Mouse (Mus musculus) cerebellum, adult 2 months (tissue): ENCODE data around the gene Slc26a6. TPM values are rescaled to one million over a fixed set of nuclear protein-coding genes. Genes with fewer than 3 reads are reported as not detected.

Experiments
- DNase-seq, 2 experiments: peaks; one replicate each; pipeline ENCODE4 v3.0.0; 2021
- H3K27ac ChIP-seq: fragments of 200-500 bp; 2 replicates; pipeline ENCODE4 v1.5.1; 2012; ENCODE audit warnings: low read length, control low read depth, inconsistent platforms; ENCODE audit not compliant: insufficient read depth
- H3K27me3 ChIP-seq: fragments of 200-500 bp; 2 replicates; pipeline ENCODE4 v1.6.1; 2012; ENCODE audit warnings: inconsistent platforms, mild to moderate bottlenecking, low read length, moderate library complexity; ENCODE audit not compliant: control insufficient read depth, insufficient read depth
- H3K4me1 ChIP-seq: fragments of 200-500 bp; 2 replicates; pipeline ENCODE4 v1.6.1; 2011; ENCODE audit warnings: low read length; ENCODE audit not compliant: control insufficient read depth, insufficient read depth
- H3K4me3 ChIP-seq: fragments of 200-500 bp; replicated peaks from 2 replicates; pipeline ENCODE3; 2011; ENCODE audit warnings: mild to moderate bottlenecking, low read depth, low read length, control low read depth; ENCODE audit not compliant: insufficient read depth
- CTCF ChIP-seq: fragments of 200-500 bp; IDR thresholded peaks from 2 replicates; pipeline ENCODE4 v1.5.1; 2011; ENCODE audit warnings: low read depth, mild to moderate bottlenecking, control low read depth, low read length, moderate library complexity, borderline replicate concordance; ENCODE audit not compliant: insufficient read depth
- POLR2A ChIP-seq: fragments of 200-500 bp; IDR thresholded peaks from 2 replicates; pipeline ENCODE4 v1.6.1; 2011; ENCODE audit warnings: low read length, control low read depth, borderline replicate concordance; ENCODE audit not compliant: insufficient read depth
- WGBS: fragments of 180-500 bp; shearing (Covaris S2); methylation state at CpG from one replicate; pipeline ENCODE4 v1.1.7; 2018; 5-methylcytosine and 5-hydroxymethylcytosine counted together
- polyA plus RNA-seq: library from polyadenylated mRNA; depleted of rRNA; stranded (reverse); fragments of >200 nt; gene quantifications from 2 replicates; pipeline ENCODE4 v1.2.3, GENCODE M21; 2012

Gene Slc26a6
- polyA plus RNA-seq, 1 experiment: 22.6 TPM

- H3K4me1 ChIP-seq: peaks cover 38% of the 10 kb centered on the region
- H3K27ac ChIP-seq: peak overlapping the region; percentile 2; the same call in 1 of the 2 replicates
- no peaks in the 10 kb centered on the region for H3K27me3 ChIP-seq
- 1% methylated on average over 39 of the region's 39 CpGs for WGBS
- peak; percentile 84 for DNase-seq
- TF ChIP-seq CTCF: no peak
- TF ChIP-seq POLR2A: no peak
- peak overlapping the region; percentile 95 for H3K4me3 ChIP-seq
Measured at GRCm38 (mm10) chr9:108826700-108827340, 26.3 kb upstream of the Slc26a6 start.

GRCm38 (mm10) chr9:108827454-108827853 lies 25.6 kb upstream of the Slc26a6 start:
- no peak overlapping the region for H3K27ac ChIP-seq
- H3K27me3 ChIP-seq: no peaks in the 10 kb centered on the region
- H3K4me1 ChIP-seq: peaks cover 42% of the 10 kb centered on the region
- DNase-seq: peak in 1 of 2 experiments; percentile 52
- WGBS: 20% methylated on average over 34 of the region's 34 CpGs
- H3K4me3 ChIP-seq: peak overlapping the region; percentile 95
- no peak for TF ChIP-seq POLR2A
- no peak for TF ChIP-seq CTCF

- peak overlapping the region; percentile 95 for H3K4me3 ChIP-seq
- WGBS: 67% methylated on average over 18 of the region's 18 CpGs
Measured at GRCm38 (mm10) chr9:108827906-108828305, 25.2 kb upstream of the Slc26a6 start.

GRCm38 (mm10) chr9:108831637-108832036 lies 21.4 kb upstream of the Slc26a6 start:
- no peaks in the 10 kb centered on the region for H3K27me3 ChIP-seq
- no peak overlapping the region for H3K27ac ChIP-seq
- 42% methylated on average over 23 of the region's 23 CpGs for WGBS
- H3K4me3 ChIP-seq: no peak overlapping the region
- no peak for TF ChIP-seq POLR2A
- no peak for TF ChIP-seq CTCF
- H3K4me1 ChIP-seq: peaks cover 47% of the 10 kb centered on the region
- no peak for DNase-seq

More at GRCm38 (mm10) chr9:108827906-108828305, 25.2 kb upstream of the Slc26a6 start:
- Histone ChIP-seq H3K27me3 (no peaks in the 10 kb centered on the region), H3K27ac (no peak overlapping the region), H3K4me1 (peaks cover 45% of the 10 kb centered on the region)
- DNase-seq: peak in 1 of 2 experiments; percentile 42
- TF ChIP-seq POLR2A (no peak), CTCF (no peak)

- DNase-seq: peak; percentile 76 to 84
- WGBS: 24% methylated on average over 46 of the region's 46 CpGs
- no peak overlapping the region for H3K27ac ChIP-seq
- H3K4me1 ChIP-seq: peaks cover 43% of the 10 kb centered on the region
- TF ChIP-seq POLR2A: no peak
- TF ChIP-seq CTCF: no peak
- no peak overlapping the region for H3K4me3 ChIP-seq
- H3K27me3 ChIP-seq: no peaks in the 10 kb centered on the region
Measured at GRCm38 (mm10) chr9:108832390-108833108, 20.5 kb upstream of the Slc26a6 start.

- 5% methylated on average over 14 of the region's 14 CpGs for WGBS
- TF ChIP-seq POLR2A (no peak), CTCF (peak; percentile 56)
- no peaks in the 10 kb centered on the region for H3K27me3 ChIP-seq
- H3K4me3 ChIP-seq: no peak overlapping the region
- peaks cover 21% of the 10 kb centered on the region for H3K4me1 ChIP-seq
- peak; percentile 84 to 89 for DNase-seq
- H3K27ac ChIP-seq: no peak overlapping the region
Measured at GRCm38 (mm10) chr9:108842989-108843388, 10.1 kb upstream of the Slc26a6 start.

GRCm38 (mm10) chr9:108845390-108845789 lies 7.7 kb upstream of the Slc26a6 start:
- Histone ChIP-seq H3K4me1 (peaks cover 21% of the 10 kb centered on the region), H3K27me3 (no peaks in the 10 kb centered on the region), H3K4me3 (no peak overlapping the region), H3K27ac (no peak overlapping the region)
- WGBS: 83% methylated on average over 5 of the region's 5 CpGs
- TF ChIP-seq CTCF: no peak
- no peak for TF ChIP-seq POLR2A
- DNase-seq: no peak

- DNase-seq: no peak
- Histone ChIP-seq H3K4me1 (peaks cover 25% of the 10 kb centered on the region), H3K27ac (no peak overlapping the region), H3K27me3 (no peaks in the 10 kb centered on the region), H3K4me3 (no peak overlapping the region)
- TF ChIP-seq POLR2A: no peak
- TF ChIP-seq CTCF: no peak
- WGBS: 85% methylated on average over 4 of the region's 4 CpGs
Measured at GRCm38 (mm10) chr9:108847374-108847773, 5.7 kb upstream of the Slc26a6 start.
